Mouse (Mus musculus) embryonic facial prominence, embryonic 15.5 days (tissue): ENCODE results near the gene Sv2c. TPM values are rescaled to one million over a fixed set of nuclear protein-coding genes. Genes with fewer than 3 reads are reported as not detected.
A peak's percentile ranks its signal among the peaks of the same experiment; 100 is the strongest.

Experiments
- ATAC-seq: fragments of 200-750 bp; cut with Nextera tagmentation; 2 replicates; pipeline ENCODE4 v1.8.0; 2017; ENCODE audit warnings: low read depth, moderate TSS enrichment; ENCODE audit not compliant: insufficient number of reproducible peaks, low FRiP score, low TSS enrichment
- H3K27ac ChIP-seq: fragments of 300-500 bp; sonication (generic); replicated peaks from 2 replicates; pipeline ENCODE4 v1.5.1; 2015; ENCODE audit warnings: mild to moderate bottlenecking, inconsistent platforms
- H3K27me3 ChIP-seq: fragments of 300-500 bp; sonication (generic); 2 replicates; pipeline ENCODE4 v1.6.1; 2015; ENCODE audit warnings: inconsistent platforms
- H3K36me3 ChIP-seq: fragments of 300-500 bp; sonication (generic); 2 replicates; pipeline ENCODE4 v1.6.1; 2015; ENCODE audit warnings: mild to moderate bottlenecking, inconsistent platforms
- H3K4me1 ChIP-seq: fragments of 300-500 bp; sonication (generic); 2 replicates; pipeline ENCODE4 v1.6.1; 2015; ENCODE audit warnings: inconsistent platforms
- H3K4me2 ChIP-seq: fragments of 300-500 bp; sonication (generic); replicated peaks from 2 replicates; pipeline ENCODE4 v1.6.1; 2015; ENCODE audit warnings: mild to moderate bottlenecking, inconsistent platforms
- H3K4me3 ChIP-seq: fragments of 300-500 bp; sonication (generic); replicated peaks from 2 replicates; pipeline ENCODE4 v1.5.1; 2015; ENCODE audit warnings: mild to moderate bottlenecking, inconsistent platforms
- H3K9ac ChIP-seq: fragments of 300-500 bp; sonication (generic); 2 replicates; pipeline ENCODE4 v1.6.1; 2015; ENCODE audit warnings: inconsistent platforms
- H3K9me3 ChIP-seq: fragments of 300-500 bp; sonication (generic); replicated peaks from 2 replicates; pipeline ENCODE4 v1.6.1; 2016; ENCODE audit warnings: inconsistent platforms
- WGBS: fragments of 180-500 bp; shearing (Covaris S2); methylation state at CpG from one replicate; pipeline ENCODE4 v1.1.7; 2015; 5-methylcytosine and 5-hydroxymethylcytosine counted together
- polyA plus RNA-seq: library from polyadenylated mRNA; unstranded; fragments of >200 nt; fragmentation: Nextera tagmentation; extraction: Ambion mirVana; gene quantifications from 2 replicates; pipeline ENCODE4 v1.2.1, GENCODE M21; 2015

The Sv2c gene
- 2.0 and 2.6 TPM in 2 replicates for polyA plus RNA-seq

DNA sequence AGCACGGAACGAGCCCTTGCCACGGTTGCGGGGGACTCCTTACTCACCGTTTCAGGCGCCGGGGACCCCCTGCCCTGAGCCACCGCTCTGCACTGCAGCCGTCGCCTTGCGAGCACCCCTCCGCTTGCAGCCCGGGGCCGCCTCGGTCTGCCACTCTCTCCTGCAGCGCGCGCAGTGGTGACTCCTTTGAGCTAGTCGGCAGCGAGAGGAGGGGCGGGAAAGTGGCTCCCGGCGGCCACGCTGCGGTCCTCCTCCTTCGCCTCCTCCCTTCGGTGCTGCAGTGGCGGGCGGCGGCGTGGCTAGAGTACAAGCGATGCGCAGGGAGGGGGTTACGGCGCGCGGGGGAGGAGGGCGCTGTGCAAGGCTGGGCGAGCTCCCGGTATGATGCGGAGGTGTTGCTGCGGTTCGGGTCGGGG, at the start of gene Sv2c:
Sv2c (minus strand) TSS at position 177 of the 416 bp plus-strand sequence.
- Histone ChIP-seq H3K4me1 (peaks cover 30% of the 10 kb centered on the region), H3K27me3 (peaks cover 70% of the 10 kb centered on the region), H3K4me3 (peak within 1 kb of the TSS; percentile 47), H3K27ac (no peak within 1 kb of the TSS), H3K4me2 (peak within 1 kb of the TSS; percentile 85), H3K9ac (no peak within 1 kb of the TSS), H3K9me3 (no peaks in the 10 kb centered on the region), H3K36me3 (no peaks in the 10 kb centered on the region)
- WGBS = under 1% methylated on average over 41 of the region's 44 CpGs
- peak; percentile 57; the same call in 1 of the 2 replicates for ATAC-seq

DNA sequence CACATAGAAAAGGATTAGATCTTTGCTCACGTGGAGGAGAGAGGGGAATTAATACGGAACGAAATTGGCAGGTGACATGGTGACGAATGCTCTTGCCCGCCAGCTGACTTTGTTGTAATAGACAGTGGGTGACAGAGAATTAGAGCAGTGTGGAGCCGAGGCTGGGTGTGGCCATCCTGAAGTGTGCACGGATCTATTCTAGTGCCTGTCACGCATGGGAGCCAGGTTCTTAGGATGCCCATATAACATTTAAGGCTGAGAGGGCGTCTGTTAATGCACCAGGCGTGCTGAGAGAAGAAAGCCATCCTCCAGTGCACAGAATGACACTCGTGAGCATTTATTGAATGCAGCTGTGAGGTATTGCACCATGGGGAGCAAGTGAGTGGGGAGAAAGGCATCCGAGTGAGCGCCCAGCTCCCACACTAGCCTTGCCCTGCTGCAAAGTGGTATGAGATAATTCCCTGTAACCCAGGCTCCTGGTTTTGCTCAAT, 48.3 kb upstream of the Sv2c start:
- no peak overlapping the region for H3K4me2 ChIP-seq
- no peaks in the 10 kb centered on the region for H3K27me3 ChIP-seq
- H3K4me3 ChIP-seq = no peak overlapping the region
- no peak overlapping the region for H3K27ac ChIP-seq
- no peaks in the 10 kb centered on the region for H3K36me3 ChIP-seq
- H3K9me3 ChIP-seq = no peaks in the 10 kb centered on the region
- H3K4me1 ChIP-seq = no peaks in the 10 kb centered on the region
- no peak for ATAC-seq
- WGBS = 54% methylated on average over 13 of the region's 13 CpGs
- H3K9ac ChIP-seq = no peak overlapping the region

DNA sequence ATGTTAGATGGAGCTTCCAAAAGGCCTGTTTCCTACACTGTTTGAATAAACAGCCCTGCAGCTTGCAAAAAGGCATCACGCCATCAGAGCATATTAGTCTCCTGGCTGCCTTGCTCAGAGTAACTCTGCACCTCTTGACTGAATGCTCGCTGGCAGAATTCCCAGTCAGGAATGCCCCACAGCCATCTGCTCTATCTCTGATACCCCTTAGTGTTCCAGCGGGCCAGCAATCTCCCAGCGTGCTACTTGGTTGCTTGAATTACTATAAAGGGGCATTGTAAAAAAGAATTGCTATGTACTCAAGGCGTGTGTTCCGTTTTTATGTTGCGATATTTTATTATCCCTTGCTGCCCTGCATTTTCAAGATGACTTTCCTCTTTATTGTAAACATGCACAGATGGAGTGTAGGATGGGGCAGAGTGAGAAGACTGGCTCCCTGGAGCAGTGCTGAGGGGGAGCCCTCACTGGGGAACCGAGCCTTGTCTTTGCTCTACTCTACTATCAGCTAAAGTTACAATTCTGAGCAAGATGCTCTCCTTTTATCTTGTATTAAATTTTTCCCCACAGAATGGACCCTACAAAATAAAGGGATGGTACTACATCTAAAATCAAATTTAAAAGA, 43.3 kb upstream of the Sv2c start:
- Histone ChIP-seq H3K9me3 (no peaks in the 10 kb centered on the region), H3K27ac (no peak overlapping the region), H3K4me3 (no peak overlapping the region), H3K9ac (no peak overlapping the region), H3K27me3 (no peaks in the 10 kb centered on the region), H3K4me2 (no peak overlapping the region), H3K36me3 (no peaks in the 10 kb centered on the region), H3K4me1 (no peaks in the 10 kb centered on the region)
- ATAC-seq = no peak
- WGBS = 36% methylated on average over 8 of the region's 8 CpGs

DNA sequence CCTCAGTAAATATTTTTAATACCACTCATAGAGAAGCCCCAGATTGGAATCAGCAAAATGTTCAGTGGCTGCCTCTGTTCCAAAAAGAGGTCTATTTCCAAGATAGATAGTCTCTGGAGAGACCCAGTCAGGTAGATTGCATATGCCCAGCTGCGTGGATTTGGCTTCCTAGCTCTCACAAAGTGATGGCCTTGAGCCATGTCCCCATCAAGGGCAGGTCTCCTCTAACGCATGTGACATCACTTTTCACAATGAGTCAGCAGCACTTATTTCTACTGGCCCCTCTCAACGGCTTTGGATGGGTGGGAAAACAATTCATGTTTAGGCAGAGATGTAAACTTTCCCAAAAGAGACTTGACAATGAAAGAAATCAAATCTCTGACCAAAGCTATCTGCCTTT, 41.3 kb upstream of the Sv2c start:
- 59% methylated on average over 3 of the region's 3 CpGs for WGBS
- Histone ChIP-seq H3K4me3 (no peak overlapping the region), H3K27me3 (no peaks in the 10 kb centered on the region), H3K4me1 (peaks cover 3% of the 10 kb centered on the region; the same call in 1 of the 2 replicates), H3K36me3 (no peaks in the 10 kb centered on the region), H3K9me3 (no peaks in the 10 kb centered on the region), H3K27ac (no peak overlapping the region), H3K4me2 (no peak overlapping the region), H3K9ac (no peak overlapping the region)
- ATAC-seq = no peak

DNA sequence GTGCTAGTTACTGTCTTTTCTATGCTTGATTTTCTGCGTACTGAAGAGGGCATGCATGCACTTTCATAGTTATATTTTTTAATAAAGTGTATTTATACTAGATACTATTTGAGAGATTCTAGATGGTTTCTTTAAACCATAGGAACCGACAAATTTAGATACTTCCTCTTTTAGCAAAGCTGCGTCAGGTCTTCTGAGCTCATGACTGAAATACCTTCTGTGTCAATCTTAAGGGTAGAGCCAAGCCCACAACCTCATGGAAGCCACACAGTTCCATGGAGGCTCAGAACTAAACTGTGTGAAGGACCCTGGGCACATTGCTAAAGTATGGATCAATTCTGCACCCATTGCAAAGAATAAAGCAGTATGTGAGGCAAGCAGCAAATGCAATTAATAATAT, 39.9 kb upstream of the Sv2c start:
- Histone ChIP-seq H3K4me3 (no peak overlapping the region), H3K4me1 (peaks cover 3% of the 10 kb centered on the region; the same call in 1 of the 2 replicates), H3K27me3 (no peaks in the 10 kb centered on the region), H3K9ac (no peak overlapping the region), H3K9me3 (no peaks in the 10 kb centered on the region), H3K4me2 (no peak overlapping the region), H3K36me3 (no peaks in the 10 kb centered on the region), H3K27ac (no peak overlapping the region)
- no peak for ATAC-seq
- 88% methylated on average over 3 of the region's 3 CpGs for WGBS

DNA sequence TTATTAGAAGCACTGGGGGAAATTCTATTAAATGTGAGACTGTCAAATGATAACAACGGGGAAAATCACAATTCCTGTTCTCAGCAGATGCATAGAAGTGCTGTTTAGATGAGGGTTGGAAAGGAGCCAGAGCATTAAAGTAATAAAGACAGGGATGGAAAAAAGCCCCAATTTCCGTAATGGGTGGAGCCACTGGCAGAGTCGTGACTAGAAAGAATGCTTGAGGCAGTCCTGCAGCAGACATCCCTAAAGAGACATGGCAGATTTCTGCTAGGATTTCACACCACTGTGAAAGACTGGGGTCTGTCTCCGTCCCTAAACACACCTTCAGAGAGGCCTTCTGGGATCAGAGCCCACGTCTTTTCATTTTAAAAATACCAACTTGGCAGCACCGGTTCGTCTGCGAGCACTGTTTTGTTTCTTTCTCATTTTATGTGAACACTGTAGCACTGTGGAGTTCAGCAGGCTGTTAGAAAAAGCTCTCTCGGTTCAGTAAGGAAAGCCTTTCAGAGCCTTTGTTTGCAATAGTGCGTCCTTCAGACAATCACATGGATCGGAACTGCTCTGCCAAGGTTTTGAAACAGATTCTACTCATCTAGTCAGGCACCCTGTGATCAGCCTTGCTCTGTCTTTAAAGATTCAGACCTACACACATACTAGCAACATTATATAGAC, 36.8 kb upstream of the Sv2c start:
- Histone ChIP-seq H3K4me2 (peak overlapping the region; percentile 21), H3K36me3 (no peaks in the 10 kb centered on the region), H3K9me3 (no peaks in the 10 kb centered on the region), H3K9ac (no peak overlapping the region), H3K27me3 (no peaks in the 10 kb centered on the region), H3K4me3 (0 out of 2 replicates have a peak overlapping the region, but pooled peaks have one; percentile 1), H3K27ac (no peak overlapping the region), H3K4me1 (peaks cover 3% of the 10 kb centered on the region; the same call in 1 of the 2 replicates)
- ATAC-seq = no peak
- 38% methylated on average over 11 of the region's 11 CpGs for WGBS

DNA sequence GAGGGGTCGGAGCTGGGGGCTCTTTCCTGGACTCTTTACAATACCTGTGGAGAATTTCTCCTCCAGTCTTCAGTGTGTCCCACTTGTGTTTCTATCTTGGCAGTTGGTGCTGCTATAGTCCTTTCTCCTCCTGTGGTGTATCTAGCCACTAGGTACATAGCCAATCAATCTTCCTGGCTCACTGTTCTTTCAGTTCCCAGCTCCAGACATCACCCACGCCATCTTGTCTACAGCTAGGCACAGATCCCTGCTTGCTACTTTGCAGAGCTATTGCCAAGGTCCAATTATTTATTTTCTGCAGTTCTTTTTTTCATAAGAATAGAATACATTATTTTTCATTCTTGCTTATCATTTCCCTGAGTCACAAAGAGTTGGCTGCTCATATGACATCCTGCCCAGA, 34.2 kb upstream of the Sv2c start:
- 48% methylated on average over 2 of the region's 2 CpGs for WGBS
- no peak overlapping the region for H3K4me2 ChIP-seq
- no peaks in the 10 kb centered on the region for H3K27me3 ChIP-seq
- ATAC-seq = no peak
- H3K9me3 ChIP-seq = no peaks in the 10 kb centered on the region
- H3K36me3 ChIP-seq = no peaks in the 10 kb centered on the region
- H3K9ac ChIP-seq = no peak overlapping the region
- no peak overlapping the region for H3K4me3 ChIP-seq
- H3K4me1 ChIP-seq = peaks cover 3% of the 10 kb centered on the region; the same call in 1 of the 2 replicates
- no peak overlapping the region for H3K27ac ChIP-seq

DNA sequence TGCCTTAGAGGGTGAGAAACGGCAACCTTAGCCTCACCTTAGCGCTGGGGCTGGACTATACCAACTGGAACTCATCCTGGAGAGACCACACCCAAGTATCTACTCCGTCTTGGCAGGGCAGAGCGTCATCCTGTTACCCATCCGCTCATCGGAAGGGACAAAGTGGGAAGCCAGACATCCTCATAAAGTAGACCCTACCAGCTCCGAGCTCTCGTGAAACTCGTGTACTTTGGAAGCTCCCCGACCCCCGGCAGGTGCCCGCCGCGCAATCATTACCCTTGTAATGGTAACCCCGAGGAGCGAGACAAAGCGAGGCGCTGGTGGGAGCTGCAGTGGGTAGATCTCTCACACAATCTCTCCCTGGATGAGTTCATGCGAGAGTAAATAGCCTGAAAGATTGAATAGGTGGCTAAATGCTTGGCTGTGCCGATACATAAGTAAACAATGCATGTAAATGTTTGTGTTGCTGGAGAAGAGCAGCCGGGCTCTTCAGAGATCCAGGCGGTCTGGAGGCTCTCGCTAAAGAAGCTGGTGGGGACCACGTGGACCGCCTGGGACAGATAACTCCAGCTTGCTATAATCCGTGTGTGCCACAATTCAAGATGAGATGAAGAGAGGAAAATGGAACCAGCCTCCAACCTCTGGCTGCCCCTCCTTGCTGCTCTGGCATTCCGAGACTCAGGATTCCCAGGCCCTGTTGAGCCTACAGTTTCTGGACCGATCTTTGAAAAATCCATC, 1.2 kb upstream of the Sv2c start:
- Histone ChIP-seq H3K9me3 (no peaks in the 10 kb centered on the region), H3K4me3 (peak overlapping the region; percentile 47), H3K27ac (no peak overlapping the region), H3K4me2 (peak overlapping the region; percentile 85), H3K27me3 (peaks cover 64% of the 10 kb centered on the region), H3K4me1 (peaks cover 30% of the 10 kb centered on the region), H3K9ac (no peak overlapping the region), H3K36me3 (no peaks in the 10 kb centered on the region)
- no peak for ATAC-seq
- WGBS = 2% methylated on average over 28 of the region's 28 CpGs

DNA sequence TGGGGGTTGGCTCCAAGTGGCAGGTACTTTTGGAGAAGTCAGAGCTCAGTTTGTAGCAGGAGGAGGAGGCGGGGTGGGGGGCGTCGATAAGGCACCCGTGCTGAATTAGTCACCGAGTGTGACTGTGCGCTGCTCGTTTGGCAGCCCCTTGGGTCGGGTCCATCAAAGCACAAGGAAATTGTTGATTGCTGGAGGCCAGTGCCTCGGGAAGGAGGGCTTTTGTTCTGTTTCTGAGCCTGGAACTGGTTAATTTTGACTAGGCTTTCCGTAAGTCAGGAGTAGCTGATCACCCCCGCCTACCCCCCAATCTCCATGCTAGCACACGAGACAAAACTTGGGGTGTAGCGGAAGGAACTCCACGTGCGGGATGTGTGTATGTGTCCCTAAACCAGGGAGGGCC, 456 bp upstream of the Sv2c start:
- 0% methylated on average over 15 of the region's 15 CpGs for WGBS
- H3K4me2 ChIP-seq = peak overlapping the region; percentile 85
- ATAC-seq = peak; percentile 9; the same call in 1 of the 2 replicates
- no peak overlapping the region for H3K9ac ChIP-seq
- no peaks in the 10 kb centered on the region for H3K36me3 ChIP-seq
- peaks cover 30% of the 10 kb centered on the region for H3K4me1 ChIP-seq
- H3K27ac ChIP-seq = no peak overlapping the region
- peaks cover 65% of the 10 kb centered on the region for H3K27me3 ChIP-seq
- H3K9me3 ChIP-seq = no peaks in the 10 kb centered on the region
- peak overlapping the region; percentile 47 for H3K4me3 ChIP-seq

DNA sequence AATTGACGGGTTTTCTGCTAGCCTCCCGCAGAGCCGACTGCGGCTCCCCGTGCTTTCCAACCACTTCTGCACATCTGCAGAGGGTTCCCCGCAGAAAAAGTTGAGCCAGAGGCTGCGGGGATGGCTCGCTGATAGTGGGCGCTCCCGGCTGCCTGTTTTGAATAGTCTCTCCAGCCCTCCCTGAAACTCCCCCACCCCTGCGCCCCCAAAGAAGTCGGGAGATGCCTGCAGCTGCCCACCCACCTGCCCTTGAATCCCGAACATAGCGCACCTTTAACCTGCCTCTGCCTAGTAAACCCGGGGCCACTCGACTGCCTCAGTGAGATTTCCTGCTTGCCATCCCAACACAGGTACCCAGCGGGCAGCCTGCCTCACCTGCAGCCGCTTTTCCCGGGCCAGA, 466 bp downstream of the Sv2c start:
- Histone ChIP-seq H3K9me3 (no peaks in the 10 kb centered on the region), H3K9ac (no peak overlapping the region), H3K27me3 (peaks cover 73% of the 10 kb centered on the region), H3K4me1 (peaks cover 30% of the 10 kb centered on the region), H3K36me3 (no peaks in the 10 kb centered on the region), H3K27ac (no peak overlapping the region), H3K4me3 (peak overlapping the region; percentile 47), H3K4me2 (peak overlapping the region; percentile 85)
- ATAC-seq = no peak
- under 1% methylated on average over 19 of the region's 19 CpGs for WGBS

DNA sequence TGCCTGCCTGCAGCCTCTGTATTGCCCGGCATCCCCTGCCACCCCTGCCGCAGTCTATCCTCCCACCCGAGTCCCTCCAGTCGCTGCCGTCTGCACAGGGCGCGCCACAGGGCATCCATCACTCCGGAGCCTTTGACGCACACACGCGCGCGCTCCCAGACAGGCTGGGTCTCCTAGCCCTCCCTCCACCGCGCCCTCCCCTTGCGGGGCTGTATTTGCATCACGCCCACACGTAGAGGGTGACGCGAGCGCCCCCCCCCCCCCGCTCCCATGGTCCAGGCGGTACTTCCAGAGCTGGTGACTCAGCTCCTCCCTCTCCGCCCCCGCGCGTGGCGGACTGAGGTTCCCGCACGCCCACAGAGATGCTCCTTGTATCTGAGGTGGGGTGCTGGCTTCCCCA, 1.3 kb downstream of the Sv2c start:
- Histone ChIP-seq H3K27me3 (peaks cover 76% of the 10 kb centered on the region), H3K9ac (no peak overlapping the region)

More for the DNA sequence above, 1.3 kb downstream of the Sv2c start:
- Histone ChIP-seq H3K27ac (no peak overlapping the region), H3K4me2 (peak overlapping the region; percentile 85), H3K4me1 (peaks cover 30% of the 10 kb centered on the region), H3K9me3 (no peaks in the 10 kb centered on the region), H3K36me3 (no peaks in the 10 kb centered on the region), H3K4me3 (peak overlapping the region; percentile 47)
- peak; percentile 73 for ATAC-seq
- 1% methylated on average over 24 of the region's 30 CpGs for WGBS
